Mouse (Mus musculus) embryonic fibroblast, embryonic 13.5 days (primary cell): Measurements from ENCODE around the gene Pcdh8.

ENCODE experiments used
- CTCF ChIP-seq: IDR thresholded peaks from 2 replicates; pipeline ENCODE4 v1.5.1; 2011; ENCODE audit warnings: mild to moderate bottlenecking, control low read depth, low read length, moderate library complexity, borderline replicate concordance; ENCODE audit not compliant: insufficient read depth
- POLR2A ChIP-seq: IDR thresholded peaks from 2 replicates; pipeline ENCODE4 v1.6.1; 2011; ENCODE audit warnings: low read depth, mild to moderate bottlenecking, control low read depth, low read length, moderate library complexity

DNA sequence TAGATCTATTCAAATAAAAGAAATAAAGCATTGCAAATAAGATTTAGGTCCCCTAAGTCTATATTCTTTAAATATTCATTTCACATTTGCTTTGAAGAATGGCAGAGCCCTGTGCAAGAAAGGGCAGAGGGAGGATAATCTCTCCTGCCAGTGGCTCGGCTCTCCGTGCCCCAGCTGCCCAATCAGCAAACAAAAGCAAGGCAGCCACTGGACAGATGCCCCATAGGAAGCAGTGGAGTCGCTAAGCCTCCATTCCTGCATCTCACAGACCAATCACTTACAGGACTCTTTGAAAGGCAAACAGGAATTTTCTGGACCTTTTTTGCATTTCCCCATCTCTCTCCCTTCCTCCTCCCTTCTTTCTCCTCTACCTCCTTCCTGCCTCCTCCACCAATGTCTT, 17.0 kb downstream of the Pcdh8 start:
- TF ChIP-seq CTCF, result no peak
- no peak for TF ChIP-seq POLR2A
